Mouse (Mus musculus): Measurements from ENCODE around the gene Nphp4. TPM values are rescaled to one million over a fixed set of nuclear protein-coding genes. Genes with fewer than 3 reads are reported as not detected.

Gene Nphp4
- polyA plus RNA-seq, 1 experiment from 2014 or later, result 7.0 TPM

- DNase-seq (ENCODE audit: low read depth, low spot score), result no peak
- in situ Hi-C loops (cut with MboI; ENCODE audit: low pct_unique_long_range_greater_than_20kb), result no loop called here
- no peak for TF ChIP-seq CTCF (IDR thresholded peaks at IDR 0.05)
- ChIA-PET POLR2A (no interaction called here), CTCF (no interaction called here)
- H3K27me3 ChIP-seq, result peaks cover 13% of the 10 kb centered on the region
- ATAC-seq, result no peak
Measured at GRCm38 (mm10) chr4:152610026-152610425, 133.5 kb downstream of the Nphp4 start.

Other genes with a start within 250 kb of the Nphp4 start
- 21.1 TPM for gene Gpr153, start 202.5 kb upstream of the Nphp4 start, polyA plus RNA-seq (2021)
- 0.12 TPM for gene Hes3, start 185.0 kb upstream of the Nphp4 start, polyA plus RNA-seq (2021)
- 42.2 TPM for gene Icmt, start 179.5 kb upstream of the Nphp4 start, polyA plus RNA-seq (2021)
- gene Rnf207, start 157.7 kb upstream of the Nphp4 start, polyA plus RNA-seq (2021), result 0.17 TPM
- 562 TPM for gene Rpl22, start 151.0 kb upstream of the Nphp4 start, polyA plus RNA-seq (2021)
- gene Chd5, start 138.1 kb upstream of the Nphp4 start, polyA plus RNA-seq (2021), result 0.96 TPM
- 5.6 TPM for gene Kcnab2, start 1.2 kb downstream of the Nphp4 start, polyA plus RNA-seq (2021)